Comparison of ENCODE assay signal across 23 mouse cellular contexts in genomic region chr11:43826769-43827168, GRCm38 (mm10).
"Had no signal": no experiment of that assay in that cellular context is flagged by ENCODE, and none has a peak within 500 bp of the region (broad histone marks: within the 10 kb centered on the region; RNA-seq: fewer than 3 reads in every experiment).

No protein-coding gene starts in this region.

- H3K27ac ChIP-seq: gastrocnemius, adult 2 months; hindbrain, embryonic 10.5 days; hindbrain, embryonic 12.5 days; hindbrain, embryonic 15.5 days; hindbrain, postnatal 0 days; kidney, embryonic 15.5 days; kidney, postnatal 0 days; limb, embryonic 13.5 days; limb, embryonic 15.5 days; liver, embryonic 12.5 days; liver, embryonic 14.5 days had no signal

- H3K9ac ChIP-seq: heart, embryonic 12.5 days; hindbrain, embryonic 12.5 days; hindbrain, embryonic 15.5 days; kidney, embryonic 15.5 days; limb, embryonic 13.5 days; limb, embryonic 15.5 days; liver, embryonic 12.5 days; liver, embryonic 14.5 days had no signal

- H3K36me3 ChIP-seq: heart, embryonic 12.5 days; hindbrain, embryonic 10.5 days; hindbrain, embryonic 12.5 days; hindbrain, embryonic 15.5 days; kidney, embryonic 15.5 days; limb, embryonic 13.5 days; limb, embryonic 15.5 days; liver, embryonic 12.5 days had no signal

- H3K27me3 ChIP-seq: heart, embryonic 12.5 days; hindbrain, embryonic 12.5 days; hindbrain, embryonic 15.5 days; liver, embryonic 12.5 days had no signal

- H3K4me1 ChIP-seq: hindbrain, embryonic 10.5 days; hindbrain, embryonic 12.5 days; hindbrain, embryonic 15.5 days; kidney, embryonic 15.5 days; limb, embryonic 13.5 days; limb, embryonic 15.5 days; liver, embryonic 12.5 days had no signal

- H3K4me3 ChIP-seq: gastrocnemius, adult 2 months; heart, embryonic 12.5 days; hindbrain, embryonic 10.5 days; hindbrain, embryonic 12.5 days; hindbrain, embryonic 15.5 days; kidney, embryonic 15.5 days; limb, embryonic 13.5 days; limb, embryonic 15.5 days; liver, embryonic 12.5 days had no signal

- DNase-seq: gastrocnemius, adult 2 months; gastrocnemius, postnatal 10 days; gastrocnemius, postnatal 25 days; heart, postnatal 36 days; kidney, adult 11 months; kidney, adult 2 months; kidney, adult 9 months; kidney, postnatal 14 days; kidney, postnatal 36 days; layer of hippocampus, adult 9-11 months; layer of hippocampus, postnatal 36 days; left cerebral cortex, postnatal 4 days had no signal
